Mouse (Mus musculus): ENCODE data around the gene Dtx4.

- TF ChIP-seq CTCF (IDR thresholded peaks at IDR 0.05; ENCODE audit: borderline replicate concordance, extremely low read depth, insufficient read depth, insufficient read length) (no peak), POLR2A (IDR thresholded peaks at IDR 0.05; ENCODE audit: borderline replicate concordance, extremely low read depth, insufficient read depth, insufficient read length, poor library complexity, severe bottlenecking) (no peak)
These were observed 27.3 kb downstream of the Dtx4 start for GRCm38 (mm10) chr19:12473951-12474350.
